Mouse (Mus musculus): ENCODE measurements around the gene Glrx2. TPM values are rescaled to one million over a fixed set of nuclear protein-coding genes. Genes with fewer than 3 reads are reported as not detected.

Gene Glrx2
- polyA plus RNA-seq, 1 experiment from 2014 or later = 93.7 TPM

- ATAC-seq (ENCODE audit: insufficient number of reproducible peaks, low FRiP score, low TSS enrichment, low read depth) = no peak
- Histone ChIP-seq H3K9me3 (no peaks in the 10 kb centered on the region), H3K4me1 (no peaks in the 10 kb centered on the region), H3K4me2 (no peak overlapping the region), H3K4me3 (no peak overlapping the region), H3K27ac (no peak overlapping the region), H3K36me3 (no peaks in the 10 kb centered on the region), H3K9ac (no peak overlapping the region), H3K27me3 (no peaks in the 10 kb centered on the region)
- WGBS = 65% methylated on average over 9 of the region's 9 CpGs
Observed at GRCm38 (mm10) chr1:143727701-143728445, 11.7 kb downstream of the Glrx2 start.

- Histone ChIP-seq H3K4me2 (no peak overlapping the region), H3K9me3 (no peaks in the 10 kb centered on the region), H3K27ac (no peak overlapping the region), H3K4me3 (no peak overlapping the region), H3K36me3 (no peaks in the 10 kb centered on the region), H3K9ac (no peak overlapping the region), H3K27me3 (no peaks in the 10 kb centered on the region), H3K4me1 (no peaks in the 10 kb centered on the region)
- no peak for ATAC-seq (ENCODE audit: insufficient number of reproducible peaks, low FRiP score, low TSS enrichment, low read depth)
- 75% methylated on average over 2 of the region's 2 CpGs for WGBS
Observed at GRCm38 (mm10) chr1:143730899-143731298, 14.8 kb downstream of the Glrx2 start.

- Histone ChIP-seq H3K36me3 (no peaks in the 10 kb centered on the region), H3K4me3 (no peak overlapping the region), H3K27ac (no peak overlapping the region), H3K9me3 (no peaks in the 10 kb centered on the region), H3K4me1 (no peaks in the 10 kb centered on the region), H3K9ac (no peak overlapping the region), H3K27me3 (no peaks in the 10 kb centered on the region), H3K4me2 (no peak overlapping the region)
- ATAC-seq (ENCODE audit: insufficient number of reproducible peaks, low FRiP score, low TSS enrichment, low read depth) = no peak
- WGBS = 44% methylated on average over 4 of the region's 4 CpGs
Observed at GRCm38 (mm10) chr1:143731691-143732090, 15.6 kb downstream of the Glrx2 start.

- H3K4me1 ChIP-seq = no peaks in the 10 kb centered on the region
- H3K27me3 ChIP-seq = no peaks in the 10 kb centered on the region
- H3K4me2 ChIP-seq = no peak overlapping the region
- H3K4me3 ChIP-seq = no peak overlapping the region
- H3K36me3 ChIP-seq = no peaks in the 10 kb centered on the region
- H3K9me3 ChIP-seq = no peaks in the 10 kb centered on the region
- WGBS = 73% methylated on average over 5 of the region's 5 CpGs
- no peak overlapping the region for H3K9ac ChIP-seq
- no peak overlapping the region for H3K27ac ChIP-seq
- no peak for ATAC-seq (ENCODE audit: insufficient number of reproducible peaks, low FRiP score, low TSS enrichment, low read depth)
Observed at GRCm38 (mm10) chr1:143733914-143734410, 17.8 kb downstream of the Glrx2 start.

- Histone ChIP-seq H3K9ac (peak overlapping the region; percentile 72; the same call in 1 of the 2 replicates), H3K36me3 (peaks cover 12% of the 10 kb centered on the region), H3K4me3 (peak overlapping the region; percentile 82), H3K4me1 (no peaks in the 10 kb centered on the region), H3K9me3 (no peaks in the 10 kb centered on the region), H3K4me2 (peak overlapping the region; percentile 79), H3K27ac (no peak overlapping the region), H3K27me3 (no peaks in the 10 kb centered on the region)
- ATAC-seq (ENCODE audit: insufficient number of reproducible peaks, low FRiP score, low TSS enrichment, low read depth) = no peak
- WGBS = 26% methylated on average over 11 of the region's 11 CpGs
Observed at GRCm38 (mm10) chr1:143738811-143739210, 22.7 kb downstream of the Glrx2 start.

- peak overlapping the region; percentile 85 for H3K27ac ChIP-seq
- no peaks in the 10 kb centered on the region for H3K9me3 ChIP-seq
- H3K9ac ChIP-seq = peak overlapping the region; percentile 72
- no peaks in the 10 kb centered on the region for H3K4me1 ChIP-seq
- H3K27me3 ChIP-seq = no peaks in the 10 kb centered on the region
- peaks cover 18% of the 10 kb centered on the region for H3K36me3 ChIP-seq
- peak overlapping the region; percentile 82 for H3K4me3 ChIP-seq
- WGBS = under 1% methylated on average over 70 of the region's 71 CpGs
- H3K4me2 ChIP-seq = peak overlapping the region; percentile 79
- ATAC-seq (ENCODE audit: insufficient number of reproducible peaks, low FRiP score, low TSS enrichment, low read depth) = peak; percentile 81
Observed at GRCm38 (mm10) chr1:143739361-143740350, 23.5 kb downstream of the Glrx2 start.

- H3K27ac ChIP-seq = no peak overlapping the region
- peaks cover 26% of the 10 kb centered on the region for H3K36me3 ChIP-seq
- no peaks in the 10 kb centered on the region for H3K27me3 ChIP-seq
- WGBS = 80% methylated on average over 10 of the region's 10 CpGs
- no peaks in the 10 kb centered on the region for H3K4me1 ChIP-seq
- no peak overlapping the region for H3K4me3 ChIP-seq
- ATAC-seq (ENCODE audit: insufficient number of reproducible peaks, low FRiP score, low TSS enrichment, low read depth) = no peak
- H3K4me2 ChIP-seq = no peak overlapping the region
- no peaks in the 10 kb centered on the region for H3K9me3 ChIP-seq
- no peak overlapping the region for H3K9ac ChIP-seq
Observed at GRCm38 (mm10) chr1:143740581-143740980, 24.4 kb downstream of the Glrx2 start.

DNA sequence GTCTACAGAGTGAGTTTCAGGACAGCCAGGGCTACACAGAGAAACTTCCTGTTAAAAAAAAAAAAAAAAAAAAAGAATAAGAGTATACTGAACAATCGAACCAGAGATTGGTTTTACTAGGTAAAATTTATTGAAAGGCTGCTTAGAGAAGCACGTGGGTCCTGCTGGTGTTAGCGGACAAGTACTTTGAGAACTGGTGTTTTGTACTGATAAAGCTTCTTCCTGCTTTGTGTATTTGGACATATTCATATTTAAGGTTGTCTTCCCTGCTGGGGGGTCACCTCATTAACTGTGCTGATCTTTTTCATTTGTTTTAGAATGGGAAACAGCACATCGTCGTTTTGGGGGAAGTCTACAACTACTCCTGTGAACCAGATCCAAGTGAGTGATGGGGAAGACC, 25.2 kb downstream of the Glrx2 start:
- no peak for ATAC-seq (ENCODE audit: insufficient number of reproducible peaks, low FRiP score, low TSS enrichment, low read depth)
- Histone ChIP-seq H3K9ac (no peak overlapping the region), H3K27me3 (no peaks in the 10 kb centered on the region)

DNA sequence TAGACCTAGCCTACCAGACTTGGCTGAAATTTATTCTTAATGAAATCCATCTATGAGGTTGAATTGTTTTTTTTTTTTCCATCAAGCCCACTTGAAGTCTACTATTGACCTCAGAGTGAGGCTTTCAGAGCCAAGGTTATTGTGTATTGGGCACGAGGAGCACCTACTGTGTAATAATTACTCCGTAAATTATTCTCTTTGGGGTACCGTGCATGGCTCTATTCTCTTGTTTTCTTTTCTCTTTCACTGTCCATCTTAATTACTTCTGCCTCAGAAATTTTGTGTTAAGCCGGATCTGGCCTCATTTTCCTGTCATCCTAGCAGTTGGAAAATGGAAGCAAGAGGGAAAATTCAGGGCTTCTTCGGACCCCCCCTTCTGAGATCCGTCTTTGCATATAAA, 26.0 kb downstream of the Glrx2 start:
- no peaks in the 10 kb centered on the region for H3K27me3 ChIP-seq
- no peak overlapping the region for H3K9ac ChIP-seq
- no peaks in the 10 kb centered on the region for H3K9me3 ChIP-seq
- no peak overlapping the region for H3K4me2 ChIP-seq
- no peak overlapping the region for H3K4me3 ChIP-seq
- H3K36me3 ChIP-seq = peaks cover 41% of the 10 kb centered on the region
- no peak overlapping the region for H3K27ac ChIP-seq
- H3K4me1 ChIP-seq = no peaks in the 10 kb centered on the region
- WGBS = 91% methylated on average over 6 of the region's 6 CpGs
- no peak for ATAC-seq (ENCODE audit: insufficient number of reproducible peaks, low FRiP score, low TSS enrichment, low read depth)

More for the DNA sequence above, 25.2 kb downstream of the Glrx2 start:
- H3K27ac ChIP-seq = no peak overlapping the region
- no peak overlapping the region for H3K4me3 ChIP-seq
- peaks cover 33% of the 10 kb centered on the region for H3K36me3 ChIP-seq
- no peak overlapping the region for H3K4me2 ChIP-seq
- no peaks in the 10 kb centered on the region for H3K4me1 ChIP-seq
- WGBS = 83% methylated on average over 5 of the region's 5 CpGs
- no peaks in the 10 kb centered on the region for H3K9me3 ChIP-seq

GRCm38 (mm10) chr1:143745871-143746270, 29.7 kb downstream of the Glrx2 start:
- Histone ChIP-seq H3K36me3 (peaks cover 47% of the 10 kb centered on the region), H3K9ac (no peak overlapping the region), H3K4me1 (no peaks in the 10 kb centered on the region), H3K27me3 (no peaks in the 10 kb centered on the region), H3K4me3 (no peak overlapping the region), H3K9me3 (no peaks in the 10 kb centered on the region), H3K27ac (no peak overlapping the region), H3K4me2 (no peak overlapping the region)
- 86% methylated on average over 10 of the region's 10 CpGs for WGBS
- ATAC-seq (ENCODE audit: insufficient number of reproducible peaks, low FRiP score, low TSS enrichment, low read depth) = no peak

- 93% methylated on average over 8 of the region's 8 CpGs for WGBS
- no peak overlapping the region for H3K27ac ChIP-seq
- H3K4me3 ChIP-seq = no peak overlapping the region
- H3K36me3 ChIP-seq = peaks cover 60% of the 10 kb centered on the region
- H3K9me3 ChIP-seq = no peaks in the 10 kb centered on the region
- no peak overlapping the region for H3K4me2 ChIP-seq
- ATAC-seq (ENCODE audit: insufficient number of reproducible peaks, low FRiP score, low TSS enrichment, low read depth) = no peak
- no peaks in the 10 kb centered on the region for H3K4me1 ChIP-seq
- H3K9ac ChIP-seq = no peak overlapping the region
- no peaks in the 10 kb centered on the region for H3K27me3 ChIP-seq
Observed at GRCm38 (mm10) chr1:143762159-143762558, 46.0 kb downstream of the Glrx2 start.

DNA sequence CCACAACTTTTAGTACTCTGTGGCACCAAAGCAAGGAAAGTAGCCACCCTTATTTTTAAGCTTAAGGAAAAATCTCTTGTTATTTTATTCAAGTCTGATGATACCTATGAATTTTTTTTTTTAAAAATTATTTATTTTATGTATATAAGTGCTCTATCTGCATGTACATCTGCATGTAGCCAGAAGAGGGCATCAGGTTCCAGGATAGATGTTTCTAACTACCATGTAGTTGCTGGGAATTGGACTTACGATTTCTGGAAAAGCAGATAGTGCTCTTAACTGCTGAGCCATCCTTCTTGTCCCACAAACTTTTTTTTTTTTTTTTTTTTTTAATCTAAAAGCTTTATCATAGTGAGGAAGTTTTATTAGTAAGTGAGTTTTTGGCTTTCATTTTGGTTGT, 48.3 kb downstream of the Glrx2 start:
- ATAC-seq (ENCODE audit: insufficient number of reproducible peaks, low FRiP score, low TSS enrichment, low read depth) = no peak
- H3K27me3 ChIP-seq = no peaks in the 10 kb centered on the region
- no peak overlapping the region for H3K4me2 ChIP-seq
- 69% methylated on average over 1 of the region's 1 CpGs for WGBS
- peaks cover 44% of the 10 kb centered on the region for H3K36me3 ChIP-seq
- no peak overlapping the region for H3K4me3 ChIP-seq
- no peak overlapping the region for H3K27ac ChIP-seq
- no peak overlapping the region for H3K9ac ChIP-seq
- H3K4me1 ChIP-seq = no peaks in the 10 kb centered on the region
- no peaks in the 10 kb centered on the region for H3K9me3 ChIP-seq

Measured in limb, embryonic 15.5 days (tissue).